Mouse (Mus musculus) NIH3T3 (cell line): ENCODE results near the gene Ywhaq.
A peak's percentile ranks its signal among the peaks of the same experiment; 100 is the strongest.
"Not testable (repeated sequence)": the region's sequence is repeated elsewhere in the genome, so short reads cannot be mapped to it uniquely, and the experiment has no call there.

Experiments used
- DNase-seq: peaks from one replicate; pipeline ENCODE4 v3.0.0-alpha.2; 2012; ENCODE audit warnings: low read depth

Ywhaq gene

GRCm38 (mm10) chr12:21409651-21410050 is 7.8 kb downstream of the Ywhaq start:
- DNase-seq: no peak

GRCm38 (mm10) chr12:21408789-21409367 is 8.6 kb downstream of the Ywhaq start:
- no peak for DNase-seq

GRCm38 (mm10) chr12:21402771-21403170 is 14.7 kb downstream of the Ywhaq start:
- no peak for DNase-seq

GRCm38 (mm10) chr12:21386201-21386600 is 31.2 kb downstream of the Ywhaq start:
- DNase-seq: no peak

- DNase-seq: not testable (repeated sequence)
Observed at GRCm38 (mm10) chr12:21378765-21379346, 38.6 kb downstream of the Ywhaq start.

- no peak for DNase-seq
Observed at GRCm38 (mm10) chr12:21375376-21376157, 41.9 kb downstream of the Ywhaq start.

GRCm38 (mm10) chr12:21373820-21374475 is 43.5 kb downstream of the Ywhaq start:
- peak; percentile 77 for DNase-seq

- peak; percentile 99 for DNase-seq
Observed at GRCm38 (mm10) chr12:21373100-21373819, 44.2 kb downstream of the Ywhaq start, which contains the start of gene Adam17. TSS of gene Adam17 (minus strand) at chr12:21373632.

GRCm38 (mm10) chr12:21370035-21370611 is 47.3 kb downstream of the Ywhaq start:
- peak; percentile 70 for DNase-seq

GRCm38 (mm10) chr12:21369087-21369410 is 48.4 kb downstream of the Ywhaq start:
- DNase-seq: no peak

- no peak for DNase-seq
Observed at GRCm38 (mm10) chr12:21368376-21369086, 48.9 kb downstream of the Ywhaq start.

GRCm38 (mm10) chr12:21364624-21365435 is 52.6 kb downstream of the Ywhaq start:
- no peak for DNase-seq

- no peak for DNase-seq
Observed at GRCm38 (mm10) chr12:21363195-21363594, 54.2 kb downstream of the Ywhaq start.

- no peak for DNase-seq
Observed at GRCm38 (mm10) chr12:21362686-21363085, 54.8 kb downstream of the Ywhaq start.

GRCm38 (mm10) chr12:21353681-21354080 is 63.8 kb downstream of the Ywhaq start:
- no peak for DNase-seq

GRCm38 (mm10) chr12:21350113-21350876 is 67.1 kb downstream of the Ywhaq start:
- DNase-seq: no peak

- DNase-seq: no peak
Observed at GRCm38 (mm10) chr12:21346972-21347371, 70.5 kb downstream of the Ywhaq start.

- no peak for DNase-seq
Observed at GRCm38 (mm10) chr12:21340674-21341073, 76.8 kb downstream of the Ywhaq start.
